Mouse (Mus musculus): ENCODE measurements around the gene Kcnq1.

The Kcnq1 gene

DNA sequence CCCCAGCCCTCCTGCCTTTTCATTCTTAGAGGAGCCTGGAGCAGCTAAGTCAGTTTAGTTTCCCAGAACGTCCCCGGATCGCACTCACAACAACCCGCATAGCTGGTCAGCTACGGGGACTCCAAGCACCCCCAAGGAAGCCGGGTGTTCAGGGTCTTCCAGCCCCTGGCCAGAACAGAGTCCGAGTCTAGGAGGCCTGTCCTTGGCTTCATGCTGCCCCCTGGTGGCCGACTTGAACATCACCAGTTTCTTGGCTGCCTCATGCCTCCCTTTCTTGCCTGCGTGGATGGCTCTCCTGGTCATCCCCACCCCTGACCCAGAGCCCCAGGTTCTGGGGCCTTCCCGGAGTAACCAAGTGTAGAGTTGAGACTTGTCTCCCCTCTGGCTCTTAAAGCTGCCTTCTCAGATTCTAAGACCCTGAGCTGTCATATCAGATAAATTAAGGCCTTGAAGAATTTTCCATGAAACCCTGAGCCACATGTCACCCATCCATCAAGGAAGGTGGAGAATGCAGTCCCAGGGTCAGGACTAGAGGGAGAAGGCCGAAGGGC lies 357.8 kb downstream of the Kcnq1 start:
- peak; percentile 84 for DNase-seq (ENCODE audit: low read depth)

DNA sequence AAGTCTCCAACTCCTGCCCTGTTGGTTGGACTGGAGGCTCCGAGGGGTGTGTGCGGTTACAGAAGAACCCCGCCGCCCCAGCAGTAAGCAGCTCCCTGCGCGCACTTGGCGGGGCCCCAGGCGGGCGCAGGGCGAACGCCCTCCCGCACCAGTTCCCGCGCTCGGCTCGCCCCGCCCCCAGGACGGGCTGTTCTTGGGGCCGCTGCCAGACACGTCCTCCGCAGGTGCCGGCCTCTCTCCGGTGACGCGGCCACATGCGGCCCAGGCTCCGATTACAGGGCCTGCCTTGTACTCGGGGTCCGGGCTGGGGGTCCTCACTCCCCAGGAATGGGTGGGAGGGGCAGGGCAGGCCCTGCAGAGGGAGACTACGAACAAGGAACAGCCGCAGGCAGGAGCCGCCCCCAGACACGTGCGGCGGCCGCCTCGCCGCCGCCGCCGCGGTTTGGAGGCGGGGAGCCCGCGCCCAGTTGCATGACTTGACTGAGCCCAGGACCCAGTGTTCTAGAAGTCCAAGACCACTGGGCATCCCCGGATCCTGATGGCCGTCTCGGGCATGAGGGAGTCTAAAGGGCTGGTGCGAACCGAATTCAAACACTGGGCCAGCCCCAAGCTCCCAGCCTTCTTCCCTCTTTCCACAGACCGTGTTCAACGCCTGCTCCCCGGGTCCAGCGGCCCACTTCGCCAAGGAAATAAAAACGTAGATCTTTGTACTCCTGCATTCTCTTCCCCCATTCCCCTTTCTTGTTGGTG lies 358.8 kb downstream of the Kcnq1 start:
- DNase-seq (ENCODE audit: low read depth): peak; percentile 49

DNA sequence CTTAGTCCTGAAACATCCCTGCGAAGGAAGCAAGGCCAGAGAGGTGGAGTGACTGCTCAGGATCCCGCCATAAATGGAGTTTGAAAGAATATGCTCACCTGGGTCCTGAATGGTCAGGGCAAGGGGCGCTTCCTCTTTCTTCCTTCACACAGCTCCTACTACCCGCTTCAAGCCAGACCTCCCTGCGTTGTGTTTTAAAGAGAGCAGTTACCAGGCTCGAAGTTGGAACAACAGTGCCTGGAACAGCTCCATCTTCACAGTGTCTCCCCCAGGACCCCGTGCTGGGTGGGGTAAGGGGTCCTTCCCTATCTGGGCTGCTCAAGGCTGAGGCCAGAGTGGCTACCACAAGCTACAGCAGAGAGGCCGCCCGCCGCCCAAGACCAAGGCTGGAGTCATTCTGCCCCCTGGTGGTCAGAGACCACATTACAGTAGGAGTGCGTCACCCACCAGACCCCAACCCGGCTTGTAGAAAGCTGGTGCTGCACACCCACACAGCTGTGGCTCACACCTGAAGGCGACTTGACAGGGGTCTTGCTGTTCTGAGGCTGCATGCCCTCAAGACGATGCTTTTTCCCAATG lies 360.0 kb downstream of the Kcnq1 start:
- DNase-seq (ENCODE audit: low read depth): peak; percentile 82

DNA sequence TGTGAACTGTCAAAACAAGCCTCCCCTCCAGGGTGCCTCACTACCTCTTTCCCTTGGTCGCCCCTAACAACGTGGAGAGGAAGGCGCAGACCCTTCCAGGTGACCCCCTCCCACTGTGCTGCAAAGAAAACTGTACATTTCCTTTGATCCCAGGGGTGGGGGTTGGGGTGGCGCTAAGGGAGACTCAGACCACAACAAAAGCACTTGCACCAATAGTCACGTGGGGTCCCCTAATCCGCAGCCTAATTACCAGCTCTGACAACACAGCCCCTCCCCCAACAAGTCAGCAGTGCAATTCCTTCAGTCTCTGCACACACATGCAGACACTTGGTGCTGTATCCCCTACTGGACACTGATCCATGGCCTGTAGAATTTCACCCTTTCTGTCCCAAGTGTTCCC lies 361.6 kb downstream of the Kcnq1 start:
- DNase-seq (ENCODE audit: low read depth): no peak

DNA sequence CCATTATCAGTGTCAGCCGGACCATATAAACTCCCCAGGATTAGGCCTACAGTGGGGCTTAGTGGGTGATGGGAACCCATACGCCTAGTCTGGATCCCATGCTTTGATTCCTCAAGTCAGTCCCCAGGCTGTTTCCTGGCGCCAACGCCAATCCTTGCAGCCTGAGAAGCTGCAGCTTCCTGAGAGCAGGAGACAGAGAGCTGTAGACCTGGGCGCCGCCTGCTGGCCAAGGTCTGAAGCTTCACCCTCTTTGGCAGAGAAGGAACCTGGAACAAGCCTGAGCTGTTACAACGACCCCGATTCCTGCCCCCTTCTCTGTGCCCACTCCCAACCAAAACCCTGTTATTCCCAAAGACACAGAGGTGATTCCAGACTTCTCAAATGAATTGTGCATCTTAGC lies 363.8 kb downstream of the Kcnq1 start:
- DNase-seq (ENCODE audit: low read depth): peak; percentile 75

DNA sequence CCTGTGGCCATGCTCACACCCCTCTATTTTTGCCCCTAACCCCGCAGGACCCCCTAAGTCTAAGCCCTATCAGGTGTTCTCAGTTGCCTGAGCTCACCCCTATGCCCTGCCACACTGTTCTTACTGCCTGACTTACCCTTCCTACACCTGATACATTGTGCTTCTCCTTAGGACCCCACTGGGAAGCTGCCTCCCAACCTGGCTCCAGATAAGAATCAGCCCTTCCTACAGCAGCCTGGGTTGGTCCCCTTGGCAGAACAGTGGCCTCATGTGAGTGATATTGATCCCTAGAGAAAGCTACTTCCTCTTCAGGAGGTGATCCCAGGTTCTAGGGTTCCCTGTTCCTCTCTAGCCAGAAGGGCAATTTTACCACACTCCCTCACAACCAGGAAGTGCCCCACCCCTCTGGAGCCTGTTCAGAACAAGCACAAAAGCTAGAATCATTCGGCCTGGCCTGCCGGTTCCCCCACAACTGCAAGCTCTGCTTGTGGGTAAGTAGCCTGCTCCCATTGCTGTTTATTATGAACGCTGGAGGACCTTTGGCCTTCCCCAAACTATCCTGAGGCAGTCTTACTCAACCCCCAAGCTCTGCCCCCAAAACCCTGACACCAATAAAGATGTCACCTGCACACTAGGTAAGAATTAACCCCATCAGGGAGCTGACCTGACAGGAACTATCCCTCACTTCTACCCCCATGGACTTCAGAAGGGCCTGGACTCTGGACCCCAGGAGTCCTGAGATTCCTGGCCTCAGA lies 367.4 kb downstream of the Kcnq1 start, which contains the start of gene Slc22a18:
TSS of gene Slc22a18 (plus strand) at position 390 of the 755 bp plus-strand sequence.
- DNase-seq (ENCODE audit: low read depth): no peak

DNA sequence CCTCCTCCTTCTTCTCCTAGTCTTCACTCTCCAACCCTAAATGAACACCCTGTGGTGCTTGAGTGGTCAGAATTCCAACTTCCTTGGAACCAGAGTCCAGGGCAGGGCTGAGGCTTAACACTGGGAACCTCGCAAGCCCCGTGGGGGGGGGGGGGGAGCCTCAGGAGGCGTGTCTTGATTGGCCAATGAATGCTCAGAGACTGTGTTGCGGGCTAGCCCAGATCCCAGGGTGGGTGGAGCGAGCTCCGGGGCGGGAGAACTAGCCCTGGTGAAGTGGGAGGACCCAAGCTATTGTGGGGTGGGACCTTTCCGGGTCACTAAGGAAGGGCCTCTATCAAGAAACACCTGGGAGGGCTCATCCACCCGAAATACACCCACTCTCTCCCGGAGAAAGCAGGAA lies 368.6 kb downstream of the Kcnq1 start:
- DNase-seq (ENCODE audit: low read depth): no peak

DNA sequence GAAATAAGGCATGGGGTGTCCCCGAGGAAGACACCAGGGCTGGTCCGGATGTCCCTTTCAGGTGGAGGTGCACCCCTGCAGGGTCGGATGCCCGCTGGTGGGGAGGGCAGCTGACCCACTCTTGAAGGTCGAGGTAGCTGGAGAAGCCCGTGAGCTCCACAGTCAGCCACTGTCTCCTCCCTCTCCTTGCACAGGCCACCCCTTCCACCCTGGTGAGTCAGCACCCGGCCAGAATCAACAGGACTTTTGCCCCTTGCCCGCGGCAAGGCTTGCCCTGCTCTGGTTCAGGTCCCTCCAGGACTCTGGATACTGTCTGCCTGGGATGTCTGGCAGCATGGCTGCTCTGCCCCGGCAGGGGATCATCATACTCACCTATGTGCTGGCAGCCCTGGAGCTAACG lies 369.7 kb downstream of the Kcnq1 start:
- DNase-seq (ENCODE audit: low read depth): no peak
